Mouse (Mus musculus) midbrain, embryonic 12.5 days (tissue): Measurements from ENCODE around the gene Strbp. TPM values are rescaled to one million over a fixed set of nuclear protein-coding genes. Genes with fewer than 3 reads are reported as not detected.

Experiments
- ATAC-seq: fragments of 200-750 bp; cut with Nextera tagmentation; 2 replicates; pipeline ENCODE4 v1.8.0; 2017; ENCODE audit warnings: low read depth, moderate TSS enrichment, moderate library complexity; ENCODE audit not compliant: low FRiP score
- H3K27ac ChIP-seq: fragments of 300-500 bp; sonication (generic); replicated peaks from 2 replicates; pipeline ENCODE4 v1.5.1; 2016; ENCODE audit warnings: mild to moderate bottlenecking
- H3K27me3 ChIP-seq: fragments of 300-500 bp; sonication (generic); 2 replicates; pipeline ENCODE4 v1.6.1; 2016; ENCODE audit warnings: mild to moderate bottlenecking
- H3K36me3 ChIP-seq: fragments of 300-500 bp; sonication (generic); 2 replicates; pipeline ENCODE4 v1.6.1; 2016
- H3K4me1 ChIP-seq: fragments of 300-500 bp; sonication (generic); 2 replicates; pipeline ENCODE4 v1.6.1; 2016
- H3K4me2 ChIP-seq: fragments of 300-500 bp; sonication (generic); replicated peaks from 2 replicates; pipeline ENCODE4 v1.6.1; 2016; ENCODE audit warnings: mild to moderate bottlenecking, moderate library complexity
- H3K4me3 ChIP-seq: fragments of 300-500 bp; sonication (generic); 2 replicates; pipeline ENCODE4 v1.5.1; 2016; ENCODE audit warnings: mild to moderate bottlenecking
- H3K9ac ChIP-seq: fragments of 300-500 bp; sonication (generic); replicated peaks from 2 replicates; pipeline ENCODE4 v1.6.1; 2016; ENCODE audit warnings: mild to moderate bottlenecking, moderate library complexity
- H3K9me3 ChIP-seq: fragments of 300-500 bp; sonication (generic); 2 replicates; pipeline ENCODE4 v1.6.1; 2016; ENCODE audit warnings: mild to moderate bottlenecking
- WGBS: fragments of 180-500 bp; shearing (Covaris S2); methylation state at CpG from one replicate; pipeline ENCODE4 v1.1.7; 2016; 5-methylcytosine and 5-hydroxymethylcytosine counted together
- microRNA-seq: library from miRNA; unstranded; fragments of <30 nt; microRNA quantifications from one replicate; pipeline ENCODE4, GENCODE M21; 2017
- polyA plus RNA-seq: library from polyadenylated mRNA; unstranded; fragments of >200 nt; fragmentation: Nextera tagmentation; extraction: Ambion mirVana; gene quantifications from 2 replicates; pipeline ENCODE4 v1.2.1, GENCODE M21; 2016

Strbp gene
- polyA plus RNA-seq, 1 experiment from 2014 or later, result 106 TPM

GRCm38 (mm10) chr2:37451667-37452375 lies 251.8 kb downstream of the Strbp start:
- H3K4me3 ChIP-seq, result peak overlapping the region; percentile 95
- no peaks in the 10 kb centered on the region for H3K9me3 ChIP-seq
- peak overlapping the region; percentile 95 for H3K9ac ChIP-seq
- peak overlapping the region; percentile 92 for H3K4me2 ChIP-seq
- WGBS, result 8% methylated on average over 44 of the region's 44 CpGs
- H3K36me3 ChIP-seq, result no peaks in the 10 kb centered on the region
- ATAC-seq, result peak; percentile 99
- H3K4me1 ChIP-seq, result peaks cover 7% of the 10 kb centered on the region
- peak overlapping the region; percentile 85 for H3K27ac ChIP-seq
- H3K27me3 ChIP-seq, result no peaks in the 10 kb centered on the region

- peaks cover 17% of the 10 kb centered on the region for H3K4me1 ChIP-seq
- peak within 1 kb of the TSS; percentile 86 for H3K4me3 ChIP-seq
- H3K27me3 ChIP-seq, result no peaks in the 10 kb centered on the region
- ATAC-seq, result peak; percentile 99
- H3K9me3 ChIP-seq, result no peaks in the 10 kb centered on the region
- peak within 1 kb of the TSS; percentile 87 for H3K27ac ChIP-seq
- peak within 1 kb of the TSS; percentile 74 for H3K4me2 ChIP-seq
- peak within 1 kb of the TSS; percentile 95 for H3K9ac ChIP-seq
- H3K36me3 ChIP-seq, result peaks cover 3% of the 10 kb centered on the region; the same call in 1 of the 2 replicates
- WGBS, result under 1% methylated on average over 51 of the region's 51 CpGs
Observed at GRCm38 (mm10) chr2:37442611-37443591, 260.8 kb downstream of the Strbp start, which contains the start of the genes Zbtb26, Zbtb6 and Rabgap1. Zbtb26 (minus strand) TSS chr2:37443135. Zbtb6 (minus strand) TSS chr2:37443171. Rabgap1 (plus strand) TSS chr2:37443279.

Small RNA genes within 50 kb of the gene (microRNA-seq; reads per million reads assigned to microRNA genes)
- 3.3 reads per million, percentile 9 among the genes with 10 or more reads in this experiment for gene Mir5128

Other genes starting within 250 kb of the Strbp start
- 6.1 and 6.2 TPM in 2 replicates for gene Gpr21, start 187.5 kb downstream of the Strbp start, polyA plus RNA-seq
- 21.8 and 24.2 TPM in 2 replicates for gene Crb2, start 72.4 kb upstream of the Strbp start, polyA plus RNA-seq